Mouse (Mus musculus) cortical plate, adult 2 months (tissue): ENCODE results near the gene Rarg.

Experiments
- CTCF ChIP-seq: fragments of 200-500 bp; IDR thresholded peaks from 2 replicates; pipeline ENCODE4 v1.5.1; 2011; ENCODE audit warnings: mild to moderate bottlenecking, control low read depth, low read length; ENCODE audit not compliant: insufficient read depth; ENCODE audit errors: extremely low read depth
- POLR2A ChIP-seq: fragments of 200-500 bp; IDR thresholded peaks from 2 replicates; pipeline ENCODE4 v1.6.1; 2011; ENCODE audit warnings: mild to moderate bottlenecking, low read length, control low read depth; ENCODE audit not compliant: insufficient read depth; ENCODE audit errors: extremely low read depth

- TF ChIP-seq CTCF: no peak
- no peak for TF ChIP-seq POLR2A
These were observed 25.4 kb upstream of the Rarg start for GRCm38 (mm10) chr15:102282463-102283292.
